ENCODE assay signal across 16 mouse cellular contexts in the genomic region with DNA sequence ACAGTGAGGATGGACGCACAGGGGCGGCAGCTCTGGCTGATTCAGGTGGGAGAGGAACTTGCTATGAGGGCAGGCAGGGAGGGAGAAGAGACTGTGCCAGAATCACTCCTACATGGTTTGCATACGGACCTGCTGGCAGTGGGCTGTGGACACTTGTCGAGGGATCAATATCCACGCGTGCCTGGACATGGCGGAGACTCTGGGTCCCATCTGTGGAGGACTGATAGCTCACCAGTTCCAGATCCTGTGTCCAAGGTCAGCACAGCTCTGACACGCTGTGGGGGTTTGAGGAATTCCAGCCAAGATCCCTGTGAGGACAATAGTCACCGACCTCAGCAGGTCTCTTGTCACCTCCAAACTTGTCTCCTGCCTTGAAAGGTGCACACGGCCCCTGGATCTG.
"Had no signal": no experiment of that assay in that cellular context is flagged by ENCODE, and none has a peak within 500 bp of the region (broad histone marks: within the 10 kb centered on the region; RNA-seq: fewer than 3 reads in every experiment).

No protein-coding gene starts in this region.

- H3K36me3 ChIP-seq: neural tube, embryonic 12.5 days; neural tube, embryonic 13.5 days; neural tube, embryonic 15.5 days; stomach, embryonic 15.5 days had no signal

- H3K27ac ChIP-seq: neural tube, embryonic 12.5 days; neural tube, embryonic 13.5 days; neural tube, embryonic 15.5 days; stomach, embryonic 15.5 days; stomach, postnatal 0 days had no signal

- DNase-seq: right cerebral cortex, adult 18-20 months; right cerebral cortex, postnatal 14 days; right cerebral cortex, postnatal 25 days; right cerebral cortex, postnatal 4 days; spleen, adult 18-20 months; thymus, adult 18-20 months; thymus, adult 2 months; thymus, postnatal 14 days; thymus, postnatal 25 days; thymus, postnatal 36 days; thymus, postnatal 4 days had no signal

- H3K27me3 ChIP-seq: neural tube, embryonic 12.5 days; neural tube, embryonic 13.5 days; neural tube, embryonic 15.5 days; stomach, embryonic 15.5 days had no signal

- H3K4me1 ChIP-seq: neural tube, embryonic 12.5 days; neural tube, embryonic 13.5 days; neural tube, embryonic 15.5 days; stomach, embryonic 15.5 days had no signal

- H3K9me3 ChIP-seq: neural tube, embryonic 12.5 days; neural tube, embryonic 13.5 days; neural tube, embryonic 15.5 days; stomach, embryonic 15.5 days had no signal

- H3K4me3 ChIP-seq: neural tube, embryonic 12.5 days; neural tube, embryonic 13.5 days; neural tube, embryonic 15.5 days; stomach, embryonic 15.5 days had no signal
